Mouse (Mus musculus): Measurements from ENCODE around the gene Eln. TPM values are rescaled to one million over a fixed set of nuclear protein-coding genes. Genes with fewer than 3 reads are reported as not detected.

The Eln gene
- polyA plus RNA-seq, 1 experiment from 2014 or later = 77.7 TPM

GRCm38 (mm10) chr5:134683813-134684212 is 63.3 kb downstream of the Eln start:
- Histone ChIP-seq H3K9ac (ENCODE audit: low read depth, low read length) (no peak overlapping the region), H3K36me3 (ENCODE audit: insufficient read depth, low read length) (no peaks in the 10 kb centered on the region), H3K27me3 (ENCODE audit: insufficient read depth, low read length) (no peaks in the 10 kb centered on the region), H3K4me2 (ENCODE audit: low read length) (no peak overlapping the region), H3K27ac (no peak overlapping the region), H3K4me3 (replicated peaks; ENCODE audit: low read depth, low read length) (no peak overlapping the region), H3K9me3 (replicated peaks; ENCODE audit: low read length) (no peaks in the 10 kb centered on the region), H3K4me1 (replicated peaks; ENCODE audit: insufficient read depth, low read length) (0 out of 2 replicates have a peak, but pooled peaks cover 13% of the 10 kb centered on the region)
- no peak for ATAC-seq (replicated peaks; ENCODE audit: low FRiP score, low read depth)
- no peak for TF ChIP-seq CTCF (IDR thresholded peaks at IDR 0.05; ENCODE audit: low read depth)
- DNase-seq (ENCODE audit: low spot score) = no peak
- WGBS = 55% methylated on average over 2 of the region's 2 CpGs

- no peak overlapping the region for H3K27ac ChIP-seq
- TF ChIP-seq CTCF (IDR thresholded peaks at IDR 0.05; ENCODE audit: low read depth) = no peak
Measured at GRCm38 (mm10) chr5:134680238-134680637, 66.9 kb downstream of the Eln start.

GRCm38 (mm10) chr5:134678827-134679546 is 68.1 kb downstream of the Eln start:
- H3K36me3 ChIP-seq (ENCODE audit: insufficient read depth, low read length) = no peaks in the 10 kb centered on the region
- H3K4me1 ChIP-seq (replicated peaks; ENCODE audit: insufficient read depth, low read length) = peaks cover 24% of the 10 kb centered on the region; the same call in 1 of the 2 replicates
- TF ChIP-seq CTCF (IDR thresholded peaks at IDR 0.05; ENCODE audit: low read depth) = no peak
- H3K9ac ChIP-seq (ENCODE audit: low read depth, low read length) = 0 out of 2 replicates have a peak overlapping the region, but pooled peaks have one; percentile 5
- ATAC-seq (replicated peaks; ENCODE audit: low FRiP score, low read depth) (no peak), DNase-seq (ENCODE audit: low spot score) (no peak)
- no peak overlapping the region for H3K4me3 ChIP-seq (replicated peaks; ENCODE audit: low read depth, low read length)
- H3K4me2 ChIP-seq (ENCODE audit: low read length) = no peak overlapping the region
- peak overlapping the region; percentile 13; the same call in 1 of the 2 replicates for H3K27ac ChIP-seq
- H3K9me3 ChIP-seq (replicated peaks; ENCODE audit: low read length) = no peaks in the 10 kb centered on the region
- WGBS = 67% methylated on average over 8 of the region's 8 CpGs
- no peaks in the 10 kb centered on the region for H3K27me3 ChIP-seq (ENCODE audit: insufficient read depth, low read length)

More at GRCm38 (mm10) chr5:134680238-134680637, 66.9 kb downstream of the Eln start:
- H3K4me2 ChIP-seq (ENCODE audit: low read length) = 0 out of 2 replicates have a peak overlapping the region, but pooled peaks have one; percentile 5
- no peak overlapping the region for H3K4me3 ChIP-seq (replicated peaks; ENCODE audit: low read depth, low read length)
- H3K36me3 ChIP-seq (ENCODE audit: insufficient read depth, low read length) = no peaks in the 10 kb centered on the region
- H3K9ac ChIP-seq (ENCODE audit: low read depth, low read length) = no peak overlapping the region
- WGBS = 47% methylated on average over 12 of the region's 12 CpGs
- ATAC-seq (replicated peaks; ENCODE audit: low FRiP score, low read depth) (peak; percentile 19; the same call in 1 of the 2 replicates), DNase-seq (ENCODE audit: low spot score) (peak; percentile 47)
- H3K27me3 ChIP-seq (ENCODE audit: insufficient read depth, low read length) = no peaks in the 10 kb centered on the region
- H3K9me3 ChIP-seq (replicated peaks; ENCODE audit: low read length) = no peaks in the 10 kb centered on the region
- peaks cover 23% of the 10 kb centered on the region; the same call in 1 of the 2 replicates for H3K4me1 ChIP-seq (replicated peaks; ENCODE audit: insufficient read depth, low read length)

GRCm38 (mm10) chr5:134678031-134678430 is 69.1 kb downstream of the Eln start:
- Histone ChIP-seq H3K4me3 (replicated peaks; ENCODE audit: low read depth, low read length) (no peak overlapping the region), H3K4me2 (ENCODE audit: low read length) (no peak overlapping the region), H3K9ac (ENCODE audit: low read depth, low read length) (no peak overlapping the region), H3K36me3 (ENCODE audit: insufficient read depth, low read length) (no peaks in the 10 kb centered on the region), H3K9me3 (replicated peaks; ENCODE audit: low read length) (no peaks in the 10 kb centered on the region), H3K4me1 (replicated peaks; ENCODE audit: insufficient read depth, low read length) (peaks cover 24% of the 10 kb centered on the region; the same call in 1 of the 2 replicates), H3K27ac (no peak overlapping the region), H3K27me3 (ENCODE audit: insufficient read depth, low read length) (no peaks in the 10 kb centered on the region)
- no peak for TF ChIP-seq CTCF (IDR thresholded peaks at IDR 0.05; ENCODE audit: low read depth)
- ATAC-seq (replicated peaks; ENCODE audit: low FRiP score, low read depth) = no peak
- 79% methylated on average over 3 of the region's 3 CpGs for WGBS
- DNase-seq (ENCODE audit: low spot score) = no peak

GRCm38 (mm10) chr5:134677491-134677890 is 69.6 kb downstream of the Eln start:
- 91% methylated on average over 5 of the region's 5 CpGs for WGBS

GRCm38 (mm10) chr5:134675956-134676759 is 71.0 kb downstream of the Eln start:
- peak overlapping the region; percentile 51 for H3K9ac ChIP-seq (ENCODE audit: low read depth, low read length)
- peak overlapping the region; percentile 56 for H3K4me2 ChIP-seq (ENCODE audit: low read length)
- no peaks in the 10 kb centered on the region for H3K27me3 ChIP-seq (ENCODE audit: insufficient read depth, low read length)
- peak overlapping the region; percentile 27 for H3K4me3 ChIP-seq (replicated peaks; ENCODE audit: low read depth, low read length)
- 3% methylated on average over 14 of the region's 14 CpGs for WGBS
- no peaks in the 10 kb centered on the region for H3K36me3 ChIP-seq (ENCODE audit: insufficient read depth, low read length)
- H3K4me1 ChIP-seq (replicated peaks; ENCODE audit: insufficient read depth, low read length) = peaks cover 24% of the 10 kb centered on the region; the same call in 1 of the 2 replicates
- TF ChIP-seq CTCF (IDR thresholded peaks at IDR 0.05; ENCODE audit: low read depth) = no peak
- H3K9me3 ChIP-seq (replicated peaks; ENCODE audit: low read length) = no peaks in the 10 kb centered on the region
- peak overlapping the region; percentile 85 for H3K27ac ChIP-seq
- ATAC-seq (replicated peaks; ENCODE audit: low FRiP score, low read depth) = peak; percentile 76
- DNase-seq (ENCODE audit: low spot score) = peak; percentile 95

More at GRCm38 (mm10) chr5:134677491-134677890, 69.6 kb downstream of the Eln start:
- Histone ChIP-seq H3K9me3 (replicated peaks; ENCODE audit: low read length) (no peaks in the 10 kb centered on the region), H3K27me3 (ENCODE audit: insufficient read depth, low read length) (no peaks in the 10 kb centered on the region), H3K36me3 (ENCODE audit: insufficient read depth, low read length) (no peaks in the 10 kb centered on the region), H3K4me2 (ENCODE audit: low read length) (no peak overlapping the region), H3K9ac (ENCODE audit: low read depth, low read length) (no peak overlapping the region), H3K27ac (no peak overlapping the region), H3K4me1 (replicated peaks; ENCODE audit: insufficient read depth, low read length) (peaks cover 24% of the 10 kb centered on the region; the same call in 1 of the 2 replicates), H3K4me3 (replicated peaks; ENCODE audit: low read depth, low read length) (no peak overlapping the region)
- TF ChIP-seq CTCF (IDR thresholded peaks at IDR 0.05; ENCODE audit: low read depth) = no peak
- ATAC-seq (replicated peaks; ENCODE audit: low FRiP score, low read depth) (no peak), DNase-seq (ENCODE audit: low spot score) (no peak)

Data from kidney, postnatal 0 days (tissue).